Mouse (Mus musculus) splenic B cell, adult 2 months (primary cell): ENCODE data around the gene Scfd2.

Experiments
- DNase-seq: peaks from one replicate; pipeline ENCODE4 v3.0.0-alpha.2; 2011; ENCODE audit warnings: low read depth, low spot score
- H3K27me3 ChIP-seq: 2 replicates; pipeline ENCODE4 v1.6.1; 2012; ENCODE audit warnings: mild to moderate bottlenecking, low read length, moderate library complexity, mixed read lengths; ENCODE audit not compliant: control insufficient read depth, poor library complexity, insufficient read depth, severe bottlenecking
- H3K36me3 ChIP-seq: 2 replicates; pipeline ENCODE4 v1.6.1; 2012; ENCODE audit warnings: mild to moderate bottlenecking, low read length, moderate library complexity, mixed read lengths; ENCODE audit not compliant: control insufficient read depth, poor library complexity, insufficient read depth, severe bottlenecking

Gene Scfd2

GRCm38 (mm10) chr5:74159906-74160305, 371.7 kb downstream of the Scfd2 start:
- Histone ChIP-seq H3K36me3 (no peaks in the 10 kb centered on the region), H3K27me3 (no peaks in the 10 kb centered on the region)
- DNase-seq, result no peak

GRCm38 (mm10) chr5:74158929-74159632, 372.5 kb downstream of the Scfd2 start:
- no peak for DNase-seq
- Histone ChIP-seq H3K36me3 (no peaks in the 10 kb centered on the region), H3K27me3 (no peaks in the 10 kb centered on the region)

- Histone ChIP-seq H3K36me3 (no peaks in the 10 kb centered on the region), H3K27me3 (no peaks in the 10 kb centered on the region)
- DNase-seq, result no peak
These were observed 375.7 kb downstream of the Scfd2 start for GRCm38 (mm10) chr5:74155860-74156351.
